Mouse (Mus musculus) forebrain, embryonic 10.5 days (tissue): ENCODE measurements around the gene Gm12166. TPM values are rescaled to one million over a fixed set of nuclear protein-coding genes. Genes with fewer than 3 reads are reported as not detected.

ENCODE experiments used
- DNase-seq: peaks from one replicate; pipeline ENCODE4 v3.0.0-alpha.2; 2017; ENCODE audit warnings: low spot score; ENCODE audit errors: extremely low spot score
- H3K27ac ChIP-seq: fragments of 300-500 bp; sonication (generic); 2 replicates; pipeline ENCODE4 v1.5.1; 2016; ENCODE audit warnings: mild to moderate bottlenecking
- H3K27me3 ChIP-seq: fragments of 300-500 bp; sonication (generic); 2 replicates; pipeline ENCODE4 v1.6.1; 2016; ENCODE audit warnings: mild to moderate bottlenecking; ENCODE audit not compliant: poor library complexity, severe bottlenecking
- H3K36me3 ChIP-seq: fragments of 300-500 bp; sonication (generic); replicated peaks from 2 replicates; pipeline ENCODE4 v1.6.1; 2016; ENCODE audit warnings: mild to moderate bottlenecking, moderate library complexity
- H3K4me1 ChIP-seq: fragments of 300-500 bp; sonication (generic); 2 replicates; pipeline ENCODE4 v1.6.1; 2016
- H3K4me3 ChIP-seq: fragments of 300-500 bp; sonication (generic); 2 replicates; pipeline ENCODE4 v1.5.1; 2016; ENCODE audit warnings: mild to moderate bottlenecking, moderate library complexity
- H3K9me3 ChIP-seq: fragments of 300-500 bp; sonication (generic); 2 replicates; pipeline ENCODE4 v1.6.1; 2016; ENCODE audit warnings: mild to moderate bottlenecking, moderate library complexity
- WGBS: fragments of 180-500 bp; shearing (Covaris S2); methylation state at CpG from one replicate; pipeline ENCODE4 v1.1.7; 2016; 5-methylcytosine and 5-hydroxymethylcytosine counted together
- polyA plus RNA-seq: library from polyadenylated mRNA; unstranded; fragments of >200 nt; fragmentation: Nextera tagmentation; extraction: Ambion mirVana; gene quantifications from 2 replicates; pipeline ENCODE4 v1.2.1, GENCODE M21; 2016

Gm12166 gene
- polyA plus RNA-seq, 1 experiment from 2014 or later = 2.5 TPM

DNA sequence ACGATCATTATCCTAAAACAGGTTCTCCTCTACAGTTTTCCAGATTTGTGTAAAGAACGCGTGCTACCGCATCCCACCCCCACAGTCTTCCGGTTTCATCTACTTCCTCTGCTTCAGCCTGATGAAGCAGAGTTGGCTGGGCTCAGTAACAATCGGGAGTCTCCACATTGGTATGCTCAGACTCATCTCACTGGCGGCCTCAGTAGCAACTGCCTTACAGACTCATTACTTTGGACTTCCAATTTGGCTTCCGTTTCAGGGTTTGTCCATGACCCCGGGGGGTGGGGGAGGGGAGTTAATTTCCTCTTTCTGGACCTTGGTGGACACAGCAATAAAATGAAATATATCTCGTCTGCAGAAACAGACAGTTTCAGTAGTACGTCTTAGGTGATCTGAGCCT, 12.8 kb downstream of the Gm12166 start:
- Histone ChIP-seq H3K27ac (no peak overlapping the region), H3K9me3 (no peaks in the 10 kb centered on the region), H3K27me3 (no peaks in the 10 kb centered on the region), H3K4me1 (peaks cover 9% of the 10 kb centered on the region; the same call in 1 of the 2 replicates), H3K4me3 (no peak overlapping the region), H3K36me3 (no peaks in the 10 kb centered on the region)
- no peak for DNase-seq
- 82% methylated on average over 11 of the region's 11 CpGs for WGBS

GRCm38 (mm10) chr11:46038901-46039300, 13.2 kb downstream of the Gm12166 start:
- Histone ChIP-seq H3K9me3 (no peaks in the 10 kb centered on the region), H3K27ac (no peak overlapping the region), H3K27me3 (no peaks in the 10 kb centered on the region), H3K4me3 (no peak overlapping the region), H3K36me3 (no peaks in the 10 kb centered on the region), H3K4me1 (peaks cover 9% of the 10 kb centered on the region; the same call in 1 of the 2 replicates)
- WGBS = 81% methylated on average over 15 of the region's 15 CpGs
- no peak for DNase-seq

DNA sequence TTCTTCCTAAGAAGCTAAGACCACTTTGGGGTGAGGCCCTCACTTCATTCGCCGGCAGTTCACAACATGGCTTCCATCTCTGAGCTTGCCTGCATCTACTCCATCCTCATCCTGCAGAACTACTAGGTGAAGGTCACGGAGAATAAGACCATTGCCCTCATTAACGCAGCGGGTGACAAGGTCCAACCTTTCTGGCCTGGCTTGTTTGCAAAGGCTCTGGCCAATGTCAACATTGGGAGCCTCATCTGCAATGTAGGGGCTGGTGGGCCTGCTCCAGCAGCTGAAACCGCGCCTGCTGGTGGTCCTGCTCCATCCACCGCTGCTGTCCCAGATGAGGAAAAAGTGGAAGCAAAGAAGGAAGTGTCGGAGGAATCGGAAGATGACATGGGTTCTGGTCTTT, 15.7 kb downstream of the Gm12166 start:
- 96% methylated on average over 10 of the region's 10 CpGs for WGBS
- no peak overlapping the region for H3K27ac ChIP-seq
- no peaks in the 10 kb centered on the region for H3K36me3 ChIP-seq
- H3K4me1 ChIP-seq = peaks cover 9% of the 10 kb centered on the region; the same call in 1 of the 2 replicates
- H3K4me3 ChIP-seq = no peak overlapping the region
- H3K27me3 ChIP-seq = no peaks in the 10 kb centered on the region
- DNase-seq = no peak
- no peaks in the 10 kb centered on the region for H3K9me3 ChIP-seq

DNA sequence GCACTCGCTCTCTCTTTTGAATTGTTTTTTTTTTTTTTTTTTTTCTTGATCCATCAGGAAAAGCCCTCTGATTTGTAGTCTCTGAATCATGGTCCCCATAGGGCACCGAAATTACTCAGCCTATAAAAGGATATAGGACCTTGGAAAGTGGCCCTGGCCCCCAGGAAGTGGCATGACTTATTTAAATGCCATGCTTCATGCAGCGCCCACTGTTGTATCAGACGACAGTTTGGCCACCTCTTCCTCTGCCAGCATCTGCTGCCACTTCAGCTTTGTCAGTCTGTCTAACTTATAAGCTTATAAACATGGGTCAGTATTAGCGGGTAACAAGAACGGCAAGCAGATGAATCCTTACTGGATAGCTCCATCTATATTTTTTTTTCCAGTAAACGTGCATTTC, 19.2 kb downstream of the Gm12166 start:
- DNase-seq = no peak
- WGBS = 88% methylated on average over 7 of the region's 7 CpGs
- Histone ChIP-seq H3K27ac (no peak overlapping the region), H3K36me3 (no peaks in the 10 kb centered on the region), H3K4me3 (no peak overlapping the region), H3K9me3 (no peaks in the 10 kb centered on the region), H3K27me3 (no peaks in the 10 kb centered on the region), H3K4me1 (peaks cover 11% of the 10 kb centered on the region)

DNA sequence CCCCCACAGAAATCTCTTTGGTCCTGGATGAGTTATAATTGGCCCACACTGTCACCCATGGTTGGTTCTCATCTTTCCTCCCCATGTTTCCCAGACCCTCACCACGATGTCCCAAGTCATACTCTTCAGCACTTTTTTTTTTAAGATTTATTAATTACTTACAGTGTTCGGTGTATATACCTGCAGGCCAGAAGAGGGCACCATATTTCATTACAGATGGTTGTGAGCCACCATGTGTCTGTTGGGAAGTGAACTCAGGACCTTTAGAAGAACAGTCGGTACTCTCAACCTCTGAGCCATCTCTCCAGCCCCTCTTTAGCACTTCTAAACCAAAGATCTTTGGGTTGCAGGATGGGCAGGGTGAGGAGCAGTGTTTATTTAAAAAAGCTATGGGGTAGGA, 20.7 kb downstream of the Gm12166 start:
- H3K27me3 ChIP-seq = no peaks in the 10 kb centered on the region
- no peak for DNase-seq
- 65% methylated on average over 3 of the region's 3 CpGs for WGBS
- H3K9me3 ChIP-seq = no peaks in the 10 kb centered on the region
- no peak overlapping the region for H3K27ac ChIP-seq
- peaks cover 11% of the 10 kb centered on the region for H3K4me1 ChIP-seq
- no peak overlapping the region for H3K4me3 ChIP-seq
- no peaks in the 10 kb centered on the region for H3K36me3 ChIP-seq

DNA sequence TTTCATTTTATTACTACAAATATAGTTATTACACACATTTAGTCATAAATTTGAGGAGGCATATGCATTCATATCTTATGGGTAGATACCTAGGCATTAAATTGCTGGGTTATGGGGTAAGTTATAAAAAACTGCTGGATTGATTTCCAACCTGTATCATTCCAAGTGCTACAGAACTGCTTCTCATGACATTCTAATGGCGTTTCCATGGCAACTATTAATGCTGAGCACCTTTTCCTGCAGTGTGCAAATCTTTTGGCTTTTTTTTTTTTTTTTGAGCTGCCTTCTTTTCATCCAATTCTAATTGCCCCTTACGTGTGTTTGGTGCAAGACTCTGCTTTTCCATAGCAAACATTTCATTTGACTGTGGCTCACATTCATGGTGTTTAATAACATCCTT, 22.1 kb downstream of the Gm12166 start:
- no peak for DNase-seq
- Histone ChIP-seq H3K9me3 (no peaks in the 10 kb centered on the region), H3K36me3 (no peaks in the 10 kb centered on the region), H3K27ac (no peak overlapping the region), H3K4me3 (no peak overlapping the region), H3K4me1 (peaks cover 11% of the 10 kb centered on the region), H3K27me3 (no peaks in the 10 kb centered on the region)
- 70% methylated on average over 2 of the region's 2 CpGs for WGBS

- Histone ChIP-seq H3K27me3 (no peaks in the 10 kb centered on the region), H3K36me3 (no peaks in the 10 kb centered on the region), H3K9me3 (no peaks in the 10 kb centered on the region), H3K4me1 (peaks cover 11% of the 10 kb centered on the region), H3K27ac (no peak overlapping the region), H3K4me3 (no peak overlapping the region)
- DNase-seq = no peak
- 85% methylated on average over 2 of the region's 2 CpGs for WGBS
Observed at GRCm38 (mm10) chr11:46029485-46029884, 22.6 kb downstream of the Gm12166 start.

GRCm38 (mm10) chr11:46027952-46028814, 23.9 kb downstream of the Gm12166 start:
- no peak for DNase-seq
- no peak overlapping the region for H3K27ac ChIP-seq
- no peaks in the 10 kb centered on the region for H3K27me3 ChIP-seq
- H3K9me3 ChIP-seq = no peaks in the 10 kb centered on the region
- WGBS = 90% methylated on average over 6 of the region's 6 CpGs
- H3K4me1 ChIP-seq = peaks cover 11% of the 10 kb centered on the region
- no peak overlapping the region for H3K4me3 ChIP-seq
- no peaks in the 10 kb centered on the region for H3K36me3 ChIP-seq

- Histone ChIP-seq H3K27me3 (no peaks in the 10 kb centered on the region), H3K9me3 (no peaks in the 10 kb centered on the region), H3K4me1 (peaks cover 11% of the 10 kb centered on the region), H3K27ac (no peak overlapping the region), H3K36me3 (no peaks in the 10 kb centered on the region), H3K4me3 (no peak overlapping the region)
- no peak for DNase-seq
- 75% methylated on average over 7 of the region's 7 CpGs for WGBS
Observed at GRCm38 (mm10) chr11:46025962-46026392, 26.1 kb downstream of the Gm12166 start.

GRCm38 (mm10) chr11:46022983-46023382, 29.1 kb downstream of the Gm12166 start:
- Histone ChIP-seq H3K9me3 (no peaks in the 10 kb centered on the region), H3K36me3 (no peaks in the 10 kb centered on the region), H3K27me3 (no peaks in the 10 kb centered on the region), H3K4me1 (no peaks in the 10 kb centered on the region), H3K27ac (no peak overlapping the region), H3K4me3 (no peak overlapping the region)
- no peak for DNase-seq
- 87% methylated on average over 6 of the region's 6 CpGs for WGBS

DNA sequence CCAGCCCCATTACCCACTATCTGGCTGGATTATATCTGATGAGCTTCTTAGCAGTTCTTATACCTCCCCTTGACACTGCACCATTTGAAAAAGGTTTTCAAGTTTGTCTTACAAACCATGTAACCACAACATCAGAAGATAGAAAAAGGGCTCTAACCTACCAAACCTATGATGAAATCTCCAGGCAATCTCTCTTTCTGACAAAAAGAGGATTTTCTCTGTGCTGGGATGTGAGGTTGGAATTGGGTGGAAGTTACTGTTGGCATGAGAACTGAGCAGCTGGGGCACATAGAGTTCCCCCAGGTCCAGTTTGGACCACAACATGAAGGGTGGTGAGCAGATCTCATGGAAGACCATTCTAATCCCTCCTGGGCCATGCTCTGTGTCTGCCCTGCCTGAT, 30.3 kb downstream of the Gm12166 start:
- H3K27ac ChIP-seq = no peak overlapping the region
- H3K9me3 ChIP-seq = no peaks in the 10 kb centered on the region
- H3K27me3 ChIP-seq = no peaks in the 10 kb centered on the region
- H3K4me3 ChIP-seq = no peak overlapping the region
- H3K4me1 ChIP-seq = no peaks in the 10 kb centered on the region
- no peaks in the 10 kb centered on the region for H3K36me3 ChIP-seq
- DNase-seq = no peak

DNA sequence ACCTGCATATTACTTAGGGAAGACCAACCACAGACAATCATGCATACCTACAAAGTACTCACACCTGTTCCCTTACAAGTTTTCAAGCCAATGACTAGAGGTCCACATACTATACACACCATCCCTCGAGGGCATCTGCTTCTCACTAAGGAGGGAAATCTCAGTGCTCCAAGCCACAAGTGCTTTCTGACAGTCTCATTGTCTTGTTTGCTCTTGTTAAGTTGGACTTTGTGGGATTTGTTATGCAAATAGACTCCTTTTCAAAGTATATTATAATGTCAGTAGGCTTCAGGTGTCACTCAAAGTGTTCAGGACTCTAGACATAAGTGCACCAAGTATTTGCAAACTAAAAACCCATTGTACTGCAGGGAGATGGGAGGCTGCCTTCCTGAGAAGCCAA, 31.9 kb downstream of the Gm12166 start:
- H3K9me3 ChIP-seq = no peaks in the 10 kb centered on the region
- 86% methylated on average over 1 of the region's 1 CpGs for WGBS
- H3K4me1 ChIP-seq = no peaks in the 10 kb centered on the region
- no peaks in the 10 kb centered on the region for H3K27me3 ChIP-seq
- no peak overlapping the region for H3K27ac ChIP-seq
- no peak overlapping the region for H3K4me3 ChIP-seq
- DNase-seq = no peak
- no peaks in the 10 kb centered on the region for H3K36me3 ChIP-seq

DNA sequence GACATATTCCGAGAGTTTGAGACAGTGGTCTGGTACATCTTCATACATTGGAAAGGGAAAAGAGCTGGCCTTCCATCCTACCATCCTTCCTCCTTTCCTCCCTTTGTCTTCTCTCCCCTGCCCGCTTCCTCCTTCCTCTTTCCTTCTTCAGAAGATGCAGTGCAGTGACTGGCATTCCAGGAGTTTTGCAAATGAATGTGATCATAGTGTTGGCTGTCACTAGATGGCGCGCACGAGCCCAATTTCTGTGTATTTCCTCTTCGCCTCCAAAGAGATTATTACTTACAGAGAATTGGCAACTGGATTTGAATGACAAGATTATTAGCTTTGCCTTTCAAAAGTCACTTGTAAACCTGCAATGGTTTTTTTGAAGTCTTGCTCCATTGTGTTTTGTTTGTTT, 36.1 kb downstream of the Gm12166 start:
- Histone ChIP-seq H3K36me3 (no peaks in the 10 kb centered on the region), H3K4me1 (no peaks in the 10 kb centered on the region), H3K4me3 (no peak overlapping the region), H3K27me3 (no peaks in the 10 kb centered on the region), H3K27ac (no peak overlapping the region), H3K9me3 (no peaks in the 10 kb centered on the region)
- WGBS = 22% methylated on average over 6 of the region's 6 CpGs
- peak; percentile 67 for DNase-seq
